Mouse (Mus musculus): ENCODE results near the gene Ssr1.

DNA sequence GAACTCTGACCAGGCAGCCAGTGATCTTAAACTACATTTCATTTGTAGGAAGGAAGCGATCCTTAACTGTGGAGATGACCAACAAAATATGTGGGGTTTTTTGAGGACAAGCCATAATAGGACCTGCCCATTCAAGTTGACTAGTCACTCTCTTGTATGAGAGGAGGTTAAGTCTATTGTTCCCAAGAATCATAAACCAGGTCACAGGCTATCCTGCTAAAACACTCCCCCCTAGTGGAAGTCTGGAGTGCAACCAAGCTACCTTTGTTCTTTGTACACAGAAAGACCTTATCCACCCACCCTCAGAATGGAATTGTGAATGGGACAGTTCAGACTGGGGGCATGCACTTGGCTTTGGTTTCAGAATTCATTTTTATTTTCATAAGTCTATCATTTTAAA is 49.7 kb downstream of the Ssr1 start:
- no peak for TF ChIP-seq FOSL1 (IDR thresholded peaks at IDR 0.05; ENCODE audit: insufficient read depth, low read length, poor library complexity, severe bottlenecking)
- no peak for TF ChIP-seq CTCF (IDR thresholded peaks at IDR 0.05; ENCODE audit: control insufficient read depth, insufficient read depth, insufficient read length)
- no peak for TF ChIP-seq CEBPB (IDR thresholded peaks at IDR 0.05; ENCODE audit: low read depth)
